Mouse (Mus musculus): ENCODE measurements around the gene Cdh23. TPM values are rescaled to one million over a fixed set of nuclear protein-coding genes. Genes with fewer than 3 reads are reported as not detected.

Cdh23 gene
- polyA plus RNA-seq, 1 experiment from 2014 or later = 0.35 TPM

GRCm38 (mm10) chr10:60536098-60536811 lies 160.0 kb downstream of the Cdh23 start:
- Histone ChIP-seq H3K4me1 (ENCODE audit: insufficient read depth, low read depth, low read length) (no peaks in the 10 kb centered on the region), H3K9ac (replicated peaks; ENCODE audit: low read depth) (no peak overlapping the region), H3K27me3 (replicated peaks; ENCODE audit: insufficient read depth, low read length) (no peaks in the 10 kb centered on the region), H3K36me3 (ENCODE audit: insufficient read depth, low read length) (no peaks in the 10 kb centered on the region), H3K9me3 (ENCODE audit: low read length) (no peaks in the 10 kb centered on the region), H3K27ac (ENCODE audit: low read length) (no peak overlapping the region), H3K4me2 (replicated peaks; ENCODE audit: low read depth, low read length) (peak overlapping the region; percentile 19; the same call in 1 of the 2 replicates), H3K4me3 (ENCODE audit: low read depth, low read length) (no peak overlapping the region)
- no peak for TF ChIP-seq CTCF (IDR thresholded peaks at IDR 0.05)
- WGBS = 19% methylated on average over 11 of the region's 14 CpGs
- ATAC-seq (peak; percentile 64), DNase-seq (ENCODE audit: low spot score) (peak; percentile 56)

- no peaks in the 10 kb centered on the region for H3K9me3 ChIP-seq (ENCODE audit: low read length)
- TF ChIP-seq CTCF (IDR thresholded peaks at IDR 0.05) (no peak), EP300 (IDR thresholded peaks at IDR 0.05) (no peak)
- no peak overlapping the region for H3K4me2 ChIP-seq (replicated peaks; ENCODE audit: low read depth, low read length)
- WGBS = 63% methylated on average over 4 of the region's 4 CpGs
- no peaks in the 10 kb centered on the region for H3K36me3 ChIP-seq (ENCODE audit: insufficient read depth, low read length)
- no peak overlapping the region for H3K9ac ChIP-seq (replicated peaks; ENCODE audit: low read depth)
- no peak overlapping the region for H3K27ac ChIP-seq (ENCODE audit: low read length)
- no peak for DNase-seq (ENCODE audit: low spot score)
- no peaks in the 10 kb centered on the region for H3K4me1 ChIP-seq (ENCODE audit: insufficient read depth, low read depth, low read length)
- no peak for ATAC-seq
- H3K4me3 ChIP-seq (ENCODE audit: low read depth, low read length) = no peak overlapping the region
- no peaks in the 10 kb centered on the region for H3K27me3 ChIP-seq (replicated peaks; ENCODE audit: insufficient read depth, low read length)
Observed at GRCm38 (mm10) chr10:60532502-60532901, 163.8 kb downstream of the Cdh23 start.

GRCm38 (mm10) chr10:60531349-60531748 lies 164.9 kb downstream of the Cdh23 start:
- DNase-seq (ENCODE audit: low spot score) = peak; percentile 69
- H3K27me3 ChIP-seq (replicated peaks; ENCODE audit: insufficient read depth, low read length) = no peaks in the 10 kb centered on the region
- no peaks in the 10 kb centered on the region for H3K4me1 ChIP-seq (ENCODE audit: insufficient read depth, low read depth, low read length)
- H3K4me2 ChIP-seq (replicated peaks; ENCODE audit: low read depth, low read length) = no peak overlapping the region
- H3K36me3 ChIP-seq (ENCODE audit: insufficient read depth, low read length) = no peaks in the 10 kb centered on the region
- peak; percentile 38; the same call in 1 of the 2 replicates for ATAC-seq
- WGBS = 20% methylated on average over 1 of the region's 2 CpGs
- no peak overlapping the region for H3K27ac ChIP-seq (ENCODE audit: low read length)
- TF ChIP-seq EP300 (IDR thresholded peaks at IDR 0.05) = no peak
- TF ChIP-seq CTCF (IDR thresholded peaks at IDR 0.05) = peak; percentile 84
- H3K9ac ChIP-seq (replicated peaks; ENCODE audit: low read depth) = no peak overlapping the region
- H3K4me3 ChIP-seq (ENCODE audit: low read depth, low read length) = no peak overlapping the region
- H3K9me3 ChIP-seq (ENCODE audit: low read length) = no peaks in the 10 kb centered on the region

GRCm38 (mm10) chr10:60530633-60531032 lies 165.7 kb downstream of the Cdh23 start:
- Histone ChIP-seq H3K36me3 (ENCODE audit: insufficient read depth, low read length) (no peaks in the 10 kb centered on the region), H3K27me3 (replicated peaks; ENCODE audit: insufficient read depth, low read length) (no peaks in the 10 kb centered on the region), H3K4me2 (replicated peaks; ENCODE audit: low read depth, low read length) (no peak overlapping the region), H3K4me1 (ENCODE audit: insufficient read depth, low read depth, low read length) (no peaks in the 10 kb centered on the region), H3K4me3 (ENCODE audit: low read depth, low read length) (no peak overlapping the region), H3K9ac (replicated peaks; ENCODE audit: low read depth) (no peak overlapping the region), H3K9me3 (ENCODE audit: low read length) (no peaks in the 10 kb centered on the region), H3K27ac (ENCODE audit: low read length) (no peak overlapping the region)
- 55% methylated on average over 10 of the region's 10 CpGs for WGBS
- ATAC-seq = no peak
- TF ChIP-seq CTCF (IDR thresholded peaks at IDR 0.05) = no peak
- TF ChIP-seq EP300 (IDR thresholded peaks at IDR 0.05) = no peak
- no peak for DNase-seq (ENCODE audit: low spot score)

GRCm38 (mm10) chr10:60527949-60528348 lies 168.3 kb downstream of the Cdh23 start:
- Histone ChIP-seq H3K4me3 (ENCODE audit: low read depth, low read length) (no peak overlapping the region), H3K4me2 (replicated peaks; ENCODE audit: low read depth, low read length) (no peak overlapping the region), H3K9me3 (ENCODE audit: low read length) (no peaks in the 10 kb centered on the region), H3K4me1 (ENCODE audit: insufficient read depth, low read depth, low read length) (no peaks in the 10 kb centered on the region), H3K27ac (ENCODE audit: low read length) (no peak overlapping the region), H3K27me3 (replicated peaks; ENCODE audit: insufficient read depth, low read length) (no peaks in the 10 kb centered on the region), H3K36me3 (ENCODE audit: insufficient read depth, low read length) (no peaks in the 10 kb centered on the region), H3K9ac (replicated peaks; ENCODE audit: low read depth) (no peak overlapping the region)
- 70% methylated on average over 7 of the region's 7 CpGs for WGBS
- ATAC-seq (no peak), DNase-seq (ENCODE audit: low spot score) (no peak)
- TF ChIP-seq EP300 (IDR thresholded peaks at IDR 0.05) (no peak), CTCF (IDR thresholded peaks at IDR 0.05) (no peak)

GRCm38 (mm10) chr10:60525081-60525480 lies 171.2 kb downstream of the Cdh23 start:
- Histone ChIP-seq H3K9ac (replicated peaks; ENCODE audit: low read depth) (no peak overlapping the region), H3K4me3 (ENCODE audit: low read depth, low read length) (no peak overlapping the region), H3K4me2 (replicated peaks; ENCODE audit: low read depth, low read length) (no peak overlapping the region), H3K9me3 (ENCODE audit: low read length) (no peaks in the 10 kb centered on the region), H3K4me1 (ENCODE audit: insufficient read depth, low read depth, low read length) (no peaks in the 10 kb centered on the region), H3K27ac (ENCODE audit: low read length) (no peak overlapping the region), H3K27me3 (replicated peaks; ENCODE audit: insufficient read depth, low read length) (no peaks in the 10 kb centered on the region), H3K36me3 (ENCODE audit: insufficient read depth, low read length) (no peaks in the 10 kb centered on the region)
- DNase-seq (ENCODE audit: low spot score) (no peak), ATAC-seq (no peak)
- TF ChIP-seq EP300 (IDR thresholded peaks at IDR 0.05) (no peak), CTCF (IDR thresholded peaks at IDR 0.05) (no peak)
- 70% methylated on average over 8 of the region's 8 CpGs for WGBS

Measured in lung, postnatal 0 days (tissue).